Mouse (Mus musculus): ENCODE data around the gene Ang2. TPM values are rescaled to one million over a fixed set of nuclear protein-coding genes. Genes with fewer than 3 reads are reported as not detected.

Gene Ang2
- total RNA-seq, 1 experiment = not detected

DNA sequence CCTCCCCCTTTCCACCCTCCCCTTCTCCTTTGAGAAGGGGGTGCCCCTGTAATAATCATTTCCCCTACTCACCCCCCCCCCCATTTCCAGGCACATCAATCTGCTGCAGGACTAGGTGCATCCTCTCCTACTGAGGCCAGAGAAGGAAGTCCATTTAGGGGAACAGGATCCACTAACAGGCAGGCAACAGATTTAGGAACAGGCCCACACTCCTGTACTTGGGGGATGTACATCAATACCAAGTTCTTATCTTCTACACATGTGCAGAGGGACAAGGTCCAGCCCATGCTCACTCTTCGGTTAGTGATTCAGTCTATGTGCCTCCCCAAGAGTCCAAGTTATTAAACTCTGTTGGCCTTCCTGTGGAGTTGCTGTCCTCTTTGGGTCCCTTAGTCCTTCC is 41.9 kb downstream of the Ang2 start:
- no peak for TF ChIP-seq ZC3H11A (IDR thresholded peaks at IDR 0.05; ENCODE audit: borderline replicate concordance, low read depth, low read length)
- no peak for TF ChIP-seq MAFK (IDR thresholded peaks at IDR 0.05; ENCODE audit: insufficient read depth, low read depth, low read length)
- no peak for TF ChIP-seq ZNF384 (IDR thresholded peaks at IDR 0.05; ENCODE audit: low read depth, low read length)
- TF ChIP-seq CHD2 (IDR thresholded peaks at IDR 0.05; ENCODE audit: low read depth, low read length) = no peak
- H3K4me3 ChIP-seq (ENCODE audit: insufficient read depth in 1 of 2, low read depth in 1 of 2, low read length in 2 of 2, poor library complexity in 1 of 2, severe bottlenecking in 1 of 2) = no peak overlapping the region
- DNase-seq (ENCODE audit: low read depth, low spot score) = no peak
- H3K4me1 ChIP-seq (ENCODE audit: control insufficient read depth in 2 of 2, insufficient read depth in 2 of 2, low read length in 2 of 2, poor library complexity in 1 of 2) = no peaks in the 10 kb centered on the region
- H3K9ac ChIP-seq (ENCODE audit: insufficient read depth, low read depth, low read length, poor library complexity, severe bottlenecking) = no peak overlapping the region
- no peaks in the 10 kb centered on the region for H3K36me3 ChIP-seq (ENCODE audit: control insufficient read depth, insufficient read depth, low read length, poor library complexity, severe bottlenecking)
- no peaks in the 10 kb centered on the region for H3K9me3 ChIP-seq (ENCODE audit: control insufficient read depth, insufficient read depth, low read depth, low read length)
- in situ Hi-C loops (cut with MboI; ENCODE audit: low sequenced_read_pairs in 2 of 2, unreplicated experiment in 2 of 2) = no loop called here
- H3K27ac ChIP-seq (ENCODE audit: insufficient read depth, low read depth, low read length, poor library complexity, severe bottlenecking) = no peak overlapping the region

DNA sequence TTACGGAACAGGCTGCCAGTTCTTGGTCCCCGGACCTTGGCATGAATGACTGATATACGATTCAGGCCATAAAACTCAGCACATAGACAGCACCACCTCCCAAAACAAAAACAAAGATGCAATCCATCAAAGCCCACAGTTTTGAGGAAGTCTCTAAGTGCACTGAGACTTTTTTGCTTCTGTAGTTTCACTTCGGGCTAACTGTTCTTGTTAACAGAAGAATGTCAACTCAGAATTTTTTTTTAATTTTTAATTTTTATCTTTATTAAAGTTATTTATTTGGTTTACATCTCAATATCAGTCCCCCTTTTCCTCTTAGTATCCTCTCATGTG is 42.2 kb downstream of the Ang2 start:
- no peaks in the 10 kb centered on the region for H3K36me3 ChIP-seq (ENCODE audit: control insufficient read depth, insufficient read depth, low read length, poor library complexity, severe bottlenecking)
- DNase-seq (ENCODE audit: low read depth, low spot score) = no peak
- in situ Hi-C loops (cut with MboI; ENCODE audit: low sequenced_read_pairs in 2 of 2, unreplicated experiment in 2 of 2) = no loop called here
- TF ChIP-seq ZNF384 (IDR thresholded peaks at IDR 0.05; ENCODE audit: low read depth, low read length) = no peak
- TF ChIP-seq HCFC1 (IDR thresholded peaks at IDR 0.05; ENCODE audit: borderline replicate concordance, insufficient read depth, low read length) = no peak
- no peak for TF ChIP-seq CHD2 (IDR thresholded peaks at IDR 0.05; ENCODE audit: low read depth, low read length)
- TF ChIP-seq MAFK (IDR thresholded peaks at IDR 0.05; ENCODE audit: insufficient read depth, low read depth, low read length) = no peak
- TF ChIP-seq ZC3H11A (IDR thresholded peaks at IDR 0.05; ENCODE audit: borderline replicate concordance, low read depth, low read length) = no peak
- H3K9me3 ChIP-seq (ENCODE audit: control insufficient read depth, insufficient read depth, low read depth, low read length) = no peaks in the 10 kb centered on the region
- no peak overlapping the region for H3K9ac ChIP-seq (ENCODE audit: insufficient read depth, low read depth, low read length, poor library complexity, severe bottlenecking)
- H3K4me1 ChIP-seq (ENCODE audit: control insufficient read depth in 2 of 2, insufficient read depth in 2 of 2, low read length in 2 of 2, poor library complexity in 1 of 2) = no peaks in the 10 kb centered on the region
- no peak overlapping the region for H3K27ac ChIP-seq (ENCODE audit: insufficient read depth, low read depth, low read length, poor library complexity, severe bottlenecking)
- no peak overlapping the region for H3K4me3 ChIP-seq (ENCODE audit: insufficient read depth in 1 of 2, low read depth in 1 of 2, low read length in 2 of 2, poor library complexity in 1 of 2, severe bottlenecking in 1 of 2)

DNA sequence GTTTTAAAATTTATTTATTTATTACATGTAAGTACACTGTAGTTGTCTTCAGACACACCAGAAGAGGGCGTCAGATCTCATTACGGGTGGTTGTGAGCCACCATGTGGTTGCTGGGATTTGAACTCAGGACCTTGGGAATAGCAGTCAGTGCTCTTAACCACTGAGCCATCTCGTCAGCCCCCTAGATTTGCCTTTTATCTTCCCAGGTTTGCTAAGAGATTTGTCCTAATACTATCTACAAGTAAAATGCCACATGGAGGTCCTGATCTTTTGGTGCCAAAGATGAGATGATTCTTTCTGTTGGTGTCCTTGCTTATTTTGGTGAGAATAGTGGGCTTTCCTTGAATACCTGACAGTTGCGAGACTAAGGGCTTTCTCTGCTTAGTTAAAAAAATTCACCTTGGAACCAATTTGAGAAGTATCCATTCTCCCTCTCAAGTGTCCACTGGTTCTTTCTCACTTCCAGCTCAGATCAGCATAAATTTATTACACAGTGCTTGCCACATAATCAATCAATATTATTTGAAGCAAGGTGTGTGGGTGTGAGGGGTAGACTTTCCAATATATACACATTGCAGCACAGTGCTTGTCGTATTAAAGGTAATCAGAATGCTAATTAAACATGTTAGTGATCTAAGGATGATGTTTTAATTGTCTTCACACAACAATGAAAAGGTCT is 42.8 kb downstream of the Ang2 start:
- Histone ChIP-seq H3K4me3 (ENCODE audit: insufficient read depth in 1 of 2, low read depth in 1 of 2, low read length in 2 of 2, poor library complexity in 1 of 2, severe bottlenecking in 1 of 2) (no peak overlapping the region), H3K9me3 (ENCODE audit: control insufficient read depth, insufficient read depth, low read depth, low read length) (no peaks in the 10 kb centered on the region), H3K9ac (ENCODE audit: insufficient read depth, low read depth, low read length, poor library complexity, severe bottlenecking) (no peak overlapping the region), H3K36me3 (ENCODE audit: control insufficient read depth, insufficient read depth, low read length, poor library complexity, severe bottlenecking) (no peaks in the 10 kb centered on the region), H3K27ac (ENCODE audit: insufficient read depth, low read depth, low read length, poor library complexity, severe bottlenecking) (no peak overlapping the region), H3K4me1 (ENCODE audit: control insufficient read depth in 2 of 2, insufficient read depth in 2 of 2, low read length in 2 of 2, poor library complexity in 1 of 2) (no peaks in the 10 kb centered on the region)
- in situ Hi-C loops (cut with MboI; ENCODE audit: low sequenced_read_pairs in 2 of 2, unreplicated experiment in 2 of 2) = no loop called here
- DNase-seq (ENCODE audit: low read depth, low spot score) = no peak
- TF ChIP-seq ZNF384 (IDR thresholded peaks at IDR 0.05; ENCODE audit: low read depth, low read length) = no peak
- no peak for TF ChIP-seq CHD2 (IDR thresholded peaks at IDR 0.05; ENCODE audit: low read depth, low read length)
- no peak for TF ChIP-seq MAFK (IDR thresholded peaks at IDR 0.05; ENCODE audit: insufficient read depth, low read depth, low read length)
- no peak for TF ChIP-seq HCFC1 (IDR thresholded peaks at IDR 0.05; ENCODE audit: borderline replicate concordance, insufficient read depth, low read length)
- TF ChIP-seq ZC3H11A (IDR thresholded peaks at IDR 0.05; ENCODE audit: borderline replicate concordance, low read depth, low read length) = no peak

DNA sequence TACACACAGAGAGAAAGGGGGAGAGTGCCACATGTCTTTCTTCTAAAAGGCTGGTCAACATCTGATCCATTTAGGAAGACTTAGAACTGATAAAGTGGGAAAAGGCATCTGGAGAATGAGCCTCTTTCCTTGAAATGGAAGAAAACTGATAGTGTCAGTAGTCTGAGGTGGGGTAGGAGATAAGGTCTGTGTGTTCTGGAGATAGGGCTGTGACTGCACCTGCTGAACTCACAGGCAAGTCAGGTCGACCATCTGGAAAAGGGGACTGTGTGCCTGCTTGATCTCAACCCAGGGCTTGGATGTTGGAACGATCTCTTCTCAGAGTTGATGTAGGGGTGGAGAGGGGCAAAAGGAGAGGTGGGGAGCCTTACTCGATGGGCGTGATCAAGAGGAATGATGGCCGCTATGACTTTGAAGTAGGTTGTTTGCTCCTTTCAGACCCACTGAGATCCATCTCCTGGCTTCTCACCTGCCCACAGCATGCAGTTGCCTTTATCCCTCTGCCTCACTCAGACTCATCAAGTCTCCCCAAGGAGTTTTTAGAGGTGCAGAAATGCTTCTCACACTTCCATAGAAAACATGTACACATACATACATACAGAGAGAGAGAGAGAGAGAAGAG is 46.6 kb downstream of the Ang2 start:
- in situ Hi-C loops (cut with MboI; ENCODE audit: low sequenced_read_pairs in 2 of 2, unreplicated experiment in 2 of 2) = no loop called here
- Histone ChIP-seq H3K27ac (ENCODE audit: insufficient read depth, low read depth, low read length, poor library complexity, severe bottlenecking) (no peak overlapping the region), H3K36me3 (ENCODE audit: control insufficient read depth, insufficient read depth, low read length, poor library complexity, severe bottlenecking) (no peaks in the 10 kb centered on the region), H3K9ac (ENCODE audit: insufficient read depth, low read depth, low read length, poor library complexity, severe bottlenecking) (no peak overlapping the region), H3K9me3 (ENCODE audit: control insufficient read depth, insufficient read depth, low read depth, low read length) (no peaks in the 10 kb centered on the region), H3K4me3 (ENCODE audit: insufficient read depth in 1 of 2, low read depth in 1 of 2, low read length in 2 of 2, poor library complexity in 1 of 2, severe bottlenecking in 1 of 2) (no peak overlapping the region), H3K4me1 (ENCODE audit: control insufficient read depth in 2 of 2, insufficient read depth in 2 of 2, low read length in 2 of 2, poor library complexity in 1 of 2) (no peaks in the 10 kb centered on the region)
- no peak for DNase-seq (ENCODE audit: low read depth, low spot score)
- TF ChIP-seq CHD2 (IDR thresholded peaks at IDR 0.05; ENCODE audit: low read depth, low read length) (no peak), ZNF384 (IDR thresholded peaks at IDR 0.05; ENCODE audit: low read depth, low read length) (no peak), ZC3H11A (IDR thresholded peaks at IDR 0.05; ENCODE audit: borderline replicate concordance, low read depth, low read length) (no peak), MAFK (IDR thresholded peaks at IDR 0.05; ENCODE audit: insufficient read depth, low read depth, low read length) (no peak), HCFC1 (IDR thresholded peaks at IDR 0.05; ENCODE audit: borderline replicate concordance, insufficient read depth, low read length) (no peak)
